12 mouse cellular contexts compared by ENCODE assay signal in the genomic region with DNA sequence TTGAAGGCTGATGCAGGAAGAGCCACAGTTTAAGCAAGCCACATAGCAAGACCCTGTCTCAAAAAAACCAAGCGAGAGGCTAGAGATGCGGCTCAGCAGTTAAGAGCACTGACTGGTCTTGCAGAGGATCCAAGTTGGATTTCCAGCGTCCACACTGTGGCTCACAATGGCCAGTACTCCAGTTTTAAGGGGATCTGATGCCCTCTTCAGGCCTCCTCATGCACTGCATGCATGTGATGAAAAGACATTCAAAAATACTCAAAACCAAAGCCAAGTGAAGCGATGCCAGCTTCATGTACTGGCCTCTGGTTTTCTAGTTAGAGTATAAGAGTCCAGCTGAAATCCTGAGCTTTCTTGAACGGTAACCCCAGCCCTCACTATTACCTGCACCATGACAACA. TPM values are rescaled to one million over a fixed set of nuclear protein-coding genes. Genes with fewer than 3 reads are reported as not detected.
DNase-seq lines count a peak whose midpoint lies in the region; ATAC-seq and TF ChIP-seq lines count a peak whose summit lies in the region.
"Had no signal": no experiment of that assay in that cellular context is flagged by ENCODE, and none has a peak within 500 bp of the region (broad histone marks: within the 10 kb centered on the region; RNA-seq: fewer than 3 reads in every experiment).

No protein-coding gene starts in this region.

- H3K27me3 ChIP-seq in forebrain, postnatal 0 days (ENCODE audit: insufficient read depth, low read length) = no peaks in the 10 kb centered on the region
- no peaks in the 10 kb centered on the region for H3K27me3 ChIP-seq in forebrain, embryonic 15.5 days
- H3K27me3 ChIP-seq in splenic B cell, adult 2 months (ENCODE audit: control insufficient read depth, insufficient read depth, low read length, poor library complexity, severe bottlenecking) = no peaks in the 10 kb centered on the region
- H3K27me3 ChIP-seq: heart, embryonic 15.5 days; midbrain, embryonic 12.5 days had no signal

- peak; percentile 55 for TF ChIP-seq CTCF in forebrain, postnatal 0 days (IDR thresholded peaks at IDR 0.05; ENCODE audit: low read depth)
- TF ChIP-seq CTCF in lung, adult 2 months (IDR thresholded peaks at IDR 0.05; ENCODE audit: insufficient read depth, low read length) = peak; percentile 28

- H3K4me1 ChIP-seq in forebrain, postnatal 0 days (ENCODE audit: insufficient read depth) = peaks cover 12% of the 10 kb centered on the region
- H3K4me1 ChIP-seq in forebrain, embryonic 15.5 days = peaks cover 20% of the 10 kb centered on the region
- peaks cover 15% of the 10 kb centered on the region for H3K4me1 ChIP-seq in lung, adult 2 months (ENCODE audit: control insufficient read depth, insufficient read depth, low read length)

- no peak overlapping the region for H3K9ac ChIP-seq in forebrain, postnatal 0 days
- no peak overlapping the region for H3K9ac ChIP-seq in forebrain, embryonic 15.5 days (replicated peaks)
- H3K9ac ChIP-seq: heart, embryonic 15.5 days; midbrain, embryonic 12.5 days had no signal

- no peak for TF ChIP-seq POLR2A in lung, adult 2 months (IDR thresholded peaks at IDR 0.05; ENCODE audit: borderline replicate concordance, extremely low read depth, low read depth, low read length)

- H3K9me3 ChIP-seq in forebrain, postnatal 0 days (ENCODE audit: low read length) = no peaks in the 10 kb centered on the region
- H3K9me3 ChIP-seq in forebrain, embryonic 15.5 days = no peaks in the 10 kb centered on the region
- H3K9me3 ChIP-seq: G1E; heart, embryonic 15.5 days; midbrain, embryonic 12.5 days had no signal

- no peak for DNase-seq in forebrain, postnatal 0 days
- DNase-seq in lung, adult 2 months = no peak
- DNase-seq in lung, postnatal 25 days (ENCODE audit: low spot score) = no peak
- DNase-seq in brain, adult 2 months (ENCODE audit: low read depth, low spot score) = peak; percentile 47
- DNase-seq in splenic B cell, adult 2 months (ENCODE audit: low read depth, low spot score) = peak; percentile 38
- DNase-seq in frontal cortex, postnatal 10 days (ENCODE audit: low spot score in 2 of 2) = no peak
- DNase-seq in frontal cortex, postnatal 14 days (ENCODE audit: low spot score in 2 of 2) = no peak

- WGBS in forebrain, postnatal 0 days = 87% methylated on average over 5 of the region's 5 CpGs
- 81% methylated on average over 5 of the region's 5 CpGs for WGBS in forebrain, embryonic 15.5 days
- WGBS in lung, adult 2 months = 81% methylated on average over 5 of the region's 5 CpGs

- ATAC-seq in forebrain, postnatal 0 days = no peak
- ATAC-seq in forebrain, embryonic 15.5 days (replicated peaks) = no peak

- no peak overlapping the region for H3K27ac ChIP-seq in forebrain, postnatal 0 days (ENCODE audit: low read depth, low read length)
- no peak overlapping the region for H3K27ac ChIP-seq in forebrain, embryonic 15.5 days (replicated peaks)
- H3K27ac ChIP-seq: heart, embryonic 15.5 days; midbrain, embryonic 12.5 days had no signal

- H3K4me2 ChIP-seq in forebrain, postnatal 0 days (ENCODE audit: low read depth) = no peak overlapping the region
- no peak overlapping the region for H3K4me2 ChIP-seq in forebrain, embryonic 15.5 days (replicated peaks)
- H3K4me2 ChIP-seq: heart, embryonic 15.5 days; midbrain, embryonic 12.5 days had no signal

- no peak overlapping the region for H3K4me3 ChIP-seq in forebrain, postnatal 0 days (ENCODE audit: low read depth, low read length)
- no peak overlapping the region for H3K4me3 ChIP-seq in forebrain, embryonic 15.5 days
- no peak overlapping the region for H3K4me3 ChIP-seq in lung, adult 2 months (replicated peaks; ENCODE audit: extremely low read depth, low read depth, low read length)
- H3K4me3 ChIP-seq: heart, embryonic 15.5 days; midbrain, embryonic 12.5 days had no signal

- peaks cover 25% of the 10 kb centered on the region for H3K36me3 ChIP-seq in forebrain, postnatal 0 days (ENCODE audit: insufficient read depth)
- H3K36me3 ChIP-seq in forebrain, embryonic 15.5 days = peaks cover 24% of the 10 kb centered on the region
- peaks cover 6% of the 10 kb centered on the region for H3K36me3 ChIP-seq in splenic B cell, adult 2 months (ENCODE audit: control insufficient read depth, insufficient read depth, low read length, poor library complexity, severe bottlenecking)

RNA-seq across cellular contexts. Expression of a gene that starts 5.7 kb away (rescaled TPM):
- total RNA-seq in forebrain, postnatal 0 days (2014; rRNA removed) = 356 and 372 TPM in 2 replicates
- polyA plus RNA-seq in forebrain, postnatal 0 days (2015; fragmentation: Nextera tagmentation; extraction: Ambion mirVana) = 360 and 367 TPM in 2 replicates
- polyA plus RNA-seq in forebrain, embryonic 15.5 days (2015; fragmentation: Nextera tagmentation; extraction: Ambion mirVana) = 374 and 380 TPM in 2 replicates
- polyA plus RNA-seq in lung, adult 2 months (2012; rRNA removed) = 85.4 and 112 TPM in 2 replicates

RNA-seq across cellular contexts. Expression of a gene that starts 6.8 kb away (rescaled TPM):
- total RNA-seq in forebrain, postnatal 0 days (2014; rRNA removed) = 9.4 and 13.1 TPM in 2 replicates
- 12.7 and 17.7 TPM in 2 replicates for polyA plus RNA-seq in forebrain, postnatal 0 days (2015; fragmentation: Nextera tagmentation; extraction: Ambion mirVana)
- polyA plus RNA-seq in forebrain, embryonic 15.5 days (2015; fragmentation: Nextera tagmentation; extraction: Ambion mirVana) = 28.9 and 30.5 TPM in 2 replicates
- 17.5 and 18.0 TPM in 2 replicates for polyA plus RNA-seq in lung, adult 2 months (2012; rRNA removed)

RNA-seq across cellular contexts. Expression of a gene that starts 39.8 kb away (rescaled TPM):
- total RNA-seq in forebrain, postnatal 0 days (2014; rRNA removed) = 2.4 and 4.3 TPM in 2 replicates
- 2.0 and 2.3 TPM in 2 replicates for polyA plus RNA-seq in forebrain, postnatal 0 days (2015; fragmentation: Nextera tagmentation; extraction: Ambion mirVana)
- 2.5 and 2.6 TPM in 2 replicates for polyA plus RNA-seq in forebrain, embryonic 15.5 days (2015; fragmentation: Nextera tagmentation; extraction: Ambion mirVana)
- 6.8 and 10.1 TPM in 2 replicates for polyA plus RNA-seq in lung, adult 2 months (2012; rRNA removed)
- total RNA-seq: G1E; neutrophil, adult 5-6 weeks had no signal
- polyA plus RNA-seq: G1E had no signal

RNA-seq across cellular contexts. Expression of a gene that starts 49.0 kb away (rescaled TPM):
- total RNA-seq in forebrain, postnatal 0 days (2014; rRNA removed) = 4.1 and 5.3 TPM in 2 replicates
- 11.5 and 14.1 TPM in 2 replicates for polyA plus RNA-seq in forebrain, postnatal 0 days (2015; fragmentation: Nextera tagmentation; extraction: Ambion mirVana)
- polyA plus RNA-seq in forebrain, embryonic 15.5 days (2015; fragmentation: Nextera tagmentation; extraction: Ambion mirVana) = 8.7 and 9.3 TPM in 2 replicates
- 26.5 and 27.1 TPM in 2 replicates for polyA plus RNA-seq in lung, adult 2 months (2012; rRNA removed)
- total RNA-seq: G1E; neutrophil, adult 5-6 weeks had no signal

RNA-seq across cellular contexts. Expression of a gene that starts 51.4 kb away (rescaled TPM):
- total RNA-seq in forebrain, postnatal 0 days (2014; rRNA removed) = 214 and 275 TPM in 2 replicates
- polyA plus RNA-seq in forebrain, postnatal 0 days (2015; fragmentation: Nextera tagmentation; extraction: Ambion mirVana) = 388 and 443 TPM in 2 replicates
- 351 and 362 TPM in 2 replicates for polyA plus RNA-seq in forebrain, embryonic 15.5 days (2015; fragmentation: Nextera tagmentation; extraction: Ambion mirVana)
- polyA plus RNA-seq in lung, adult 2 months (2012; rRNA removed) = 47.1 and 53.9 TPM in 2 replicates

Comparison
In these comparisons a context has a peak if more than half of its experiments do, and no peak if none do; other contexts are left out.
1. DNase-seq: peak in brain, adult 2 months (single experiment) and splenic B cell, adult 2 months (single experiment); none in forebrain, postnatal 0 days (single experiment), lung, adult 2 months (single experiment), lung, postnatal 25 days (single experiment), frontal cortex, postnatal 10 days (0 of 2) and frontal cortex, postnatal 14 days (0 of 2).